Mouse (Mus musculus) erythroblast, embryonic 14.5 days (primary cell): ENCODE data around the gene Olfr986.

Experiments used
- GATA1 ChIP-seq: IDR thresholded peaks from 2 replicates; pipeline ENCODE4 v1.6.1; 2012; ENCODE audit warnings: low read length, inconsistent platforms, mixed read lengths
- TAL1 ChIP-seq: IDR thresholded peaks from 3 replicates; pipeline ENCODE4 v1.6.1; 2012; ENCODE audit warnings: low read length, inconsistent platforms, mixed read lengths

DNA sequence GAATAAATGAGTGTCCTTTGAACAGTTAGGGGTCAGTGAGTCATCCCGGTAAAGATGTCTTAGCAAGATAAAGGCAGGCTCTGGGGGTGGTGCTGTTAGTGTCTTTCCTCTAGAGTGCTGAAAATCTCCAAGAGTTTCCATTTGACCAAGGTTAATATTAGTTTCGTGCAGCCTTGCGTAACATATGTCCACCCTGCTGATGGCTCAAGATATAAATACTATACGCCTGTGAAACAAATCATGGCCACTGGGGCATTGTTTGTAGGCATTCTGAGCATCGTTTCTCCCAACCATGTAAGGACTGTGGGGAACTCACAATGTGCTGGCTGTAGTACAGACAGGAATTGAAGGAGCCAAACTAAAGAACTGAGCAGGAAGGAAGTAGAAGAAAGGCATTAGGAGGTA is 25.8 kb downstream of the Olfr986 start:
- TF ChIP-seq GATA1 (no peak), TAL1 (no peak)
